Mouse (Mus musculus) stomach, embryonic 15.5 days (tissue): Measurements from ENCODE around the gene Ly6g5b. TPM values are rescaled to one million over a fixed set of nuclear protein-coding genes. Genes with fewer than 3 reads are reported as not detected.
"Not testable (repeated sequence)": the region's sequence is repeated elsewhere in the genome, so short reads cannot be mapped to it uniquely, and the experiment has no call there.

Source experiments
- ATAC-seq: fragments of 200-750 bp; cut with Nextera tagmentation; 2 replicates; pipeline ENCODE4 v1.8.0; 2017; ENCODE audit warnings: low read depth, moderate number of reproducible peaks, moderate TSS enrichment; ENCODE audit not compliant: insufficient read depth, low FRiP score
- H3K27ac ChIP-seq: fragments of 300-500 bp; sonication (generic); 2 replicates; pipeline ENCODE4 v1.5.1; 2015; ENCODE audit warnings: mild to moderate bottlenecking, inconsistent platforms
- H3K27me3 ChIP-seq: fragments of 300-500 bp; sonication (generic); replicated peaks from 2 replicates; pipeline ENCODE4 v1.6.1; 2015; ENCODE audit warnings: inconsistent platforms
- H3K36me3 ChIP-seq: fragments of 300-500 bp; sonication (generic); 2 replicates; pipeline ENCODE4 v1.6.1; 2015; ENCODE audit warnings: inconsistent platforms
- H3K4me1 ChIP-seq: fragments of 300-500 bp; sonication (generic); 2 replicates; pipeline ENCODE4 v1.6.1; 2015; ENCODE audit warnings: inconsistent platforms
- H3K4me2 ChIP-seq: fragments of 300-500 bp; sonication (generic); 2 replicates; pipeline ENCODE4 v1.6.1; 2015; ENCODE audit warnings: mild to moderate bottlenecking, inconsistent platforms
- H3K4me3 ChIP-seq: fragments of 300-500 bp; sonication (generic); replicated peaks from 2 replicates; pipeline ENCODE4 v1.5.1; 2015; ENCODE audit warnings: inconsistent platforms
- H3K9ac ChIP-seq: fragments of 300-500 bp; sonication (generic); 2 replicates; pipeline ENCODE4 v1.6.1; 2015; ENCODE audit warnings: inconsistent platforms
- H3K9me3 ChIP-seq: fragments of 300-500 bp; sonication (generic); 2 replicates; pipeline ENCODE4 v1.6.1; 2016; ENCODE audit warnings: inconsistent platforms
- WGBS: fragments of 180-500 bp; shearing (Covaris S2); methylation state at CpG from one replicate; pipeline ENCODE4 v1.1.7; 2015; 5-methylcytosine and 5-hydroxymethylcytosine counted together
- polyA plus RNA-seq: library from polyadenylated mRNA; unstranded; fragments of >200 nt; fragmentation: Nextera tagmentation; extraction: Ambion mirVana; gene quantifications from 2 replicates; pipeline ENCODE4 v1.2.1, GENCODE M21; 2015

Gene Ly6g5b
- polyA plus RNA-seq, 1 experiment from 2014 or later: 0.69 TPM

GRCm38 (mm10) chr17:35134801-35135590 is 19.8 kb upstream of the Ly6g5b start, which contains the start of gene Bag6:
TSS of gene Bag6 (plus strand) at chr17:35135178.
- peak within 1 kb of the TSS; percentile 63 for H3K9ac ChIP-seq
- H3K4me3 ChIP-seq: peak within 1 kb of the TSS; percentile 74
- H3K27me3 ChIP-seq: no peaks in the 10 kb centered on the region
- H3K27ac ChIP-seq: peak within 1 kb of the TSS; percentile 96
- H3K4me2 ChIP-seq: peak within 1 kb of the TSS; percentile 71
- H3K36me3 ChIP-seq: peaks cover 22% of the 10 kb centered on the region
- peaks cover 8% of the 10 kb centered on the region; the same call in 1 of the 2 replicates for H3K4me1 ChIP-seq
- no peaks in the 10 kb centered on the region for H3K9me3 ChIP-seq
- WGBS: under 1% methylated on average over 66 of the region's 66 CpGs
- ATAC-seq: peak; percentile 92

GRCm38 (mm10) chr17:35133517-35133916 is 18.3 kb upstream of the Ly6g5b start:
- peaks cover 8% of the 10 kb centered on the region for H3K36me3 ChIP-seq

GRCm38 (mm10) chr17:35132174-35132560 is 16.9 kb upstream of the Ly6g5b start:
- no peak for ATAC-seq
- Histone ChIP-seq H3K4me3 (no peak overlapping the region), H3K4me1 (peaks cover 15% of the 10 kb centered on the region), H3K27me3 (no peaks in the 10 kb centered on the region), H3K36me3 (peaks cover 5% of the 10 kb centered on the region), H3K9me3 (no peaks in the 10 kb centered on the region), H3K4me2 (no peak overlapping the region), H3K27ac (no peak overlapping the region), H3K9ac (no peak overlapping the region)
- 64% methylated on average over 3 of the region's 3 CpGs for WGBS

More at GRCm38 (mm10) chr17:35133517-35133916, 18.3 kb upstream of the Ly6g5b start:
- no peak overlapping the region for H3K4me3 ChIP-seq
- no peak overlapping the region for H3K9ac ChIP-seq
- no peaks in the 10 kb centered on the region for H3K9me3 ChIP-seq
- no peaks in the 10 kb centered on the region for H3K27me3 ChIP-seq
- WGBS: 91% methylated on average over 7 of the region's 7 CpGs
- ATAC-seq: no peak
- H3K4me2 ChIP-seq: no peak overlapping the region
- no peak overlapping the region for H3K27ac ChIP-seq
- H3K4me1 ChIP-seq: peaks cover 8% of the 10 kb centered on the region; the same call in 1 of the 2 replicates

GRCm38 (mm10) chr17:35131500-35132173 is 16.4 kb upstream of the Ly6g5b start, which contains the start of gene Apom:
TSS of gene Apom (minus strand) at chr17:35132050.
- H3K4me2 ChIP-seq: no peak within 1 kb of the TSS
- no peak for ATAC-seq
- 71% methylated on average over 15 of the region's 15 CpGs for WGBS
- no peak within 1 kb of the TSS for H3K27ac ChIP-seq
- peaks cover 18% of the 10 kb centered on the region for H3K4me1 ChIP-seq
- no peaks in the 10 kb centered on the region for H3K27me3 ChIP-seq
- no peaks in the 10 kb centered on the region for H3K9me3 ChIP-seq
- H3K9ac ChIP-seq: no peak within 1 kb of the TSS
- peaks cover 5% of the 10 kb centered on the region for H3K36me3 ChIP-seq
- no peak within 1 kb of the TSS for H3K4me3 ChIP-seq

- no peak for ATAC-seq
- no peak overlapping the region for H3K4me3 ChIP-seq
These were observed 15.8 kb upstream of the Ly6g5b start for GRCm38 (mm10) chr17:35131038-35131437.

GRCm38 (mm10) chr17:35128996-35129395 is 13.8 kb upstream of the Ly6g5b start:
- peaks cover 5% of the 10 kb centered on the region for H3K36me3 ChIP-seq
- no peak overlapping the region for H3K27ac ChIP-seq
- no peaks in the 10 kb centered on the region for H3K9me3 ChIP-seq
- WGBS: 67% methylated on average over 11 of the region's 11 CpGs
- no peak for ATAC-seq
- H3K4me1 ChIP-seq: peaks cover 25% of the 10 kb centered on the region
- no peak overlapping the region for H3K9ac ChIP-seq
- no peak overlapping the region for H3K4me3 ChIP-seq
- no peaks in the 10 kb centered on the region for H3K27me3 ChIP-seq
- H3K4me2 ChIP-seq: no peak overlapping the region

More at GRCm38 (mm10) chr17:35131038-35131437, 15.8 kb upstream of the Ly6g5b start:
- peaks cover 14% of the 10 kb centered on the region for H3K4me1 ChIP-seq
- H3K4me2 ChIP-seq: no peak overlapping the region
- H3K9me3 ChIP-seq: no peaks in the 10 kb centered on the region
- no peak overlapping the region for H3K27ac ChIP-seq
- peaks cover 5% of the 10 kb centered on the region for H3K36me3 ChIP-seq
- no peak overlapping the region for H3K9ac ChIP-seq
- no peaks in the 10 kb centered on the region for H3K27me3 ChIP-seq
- 85% methylated on average over 8 of the region's 8 CpGs for WGBS

GRCm38 (mm10) chr17:35127017-35127416 is 11.8 kb upstream of the Ly6g5b start:
- H3K36me3 ChIP-seq: peaks cover 5% of the 10 kb centered on the region
- peak overlapping the region; percentile 67 for H3K4me2 ChIP-seq
- ATAC-seq: no peak
- H3K27ac ChIP-seq: peak overlapping the region; percentile 88
- peak overlapping the region; percentile 58 for H3K4me3 ChIP-seq
- no peaks in the 10 kb centered on the region for H3K27me3 ChIP-seq
- WGBS: 54% methylated on average over 13 of the region's 13 CpGs
- peak overlapping the region; percentile 53; the same call in 1 of the 2 replicates for H3K9ac ChIP-seq
- H3K9me3 ChIP-seq: no peaks in the 10 kb centered on the region
- peaks cover 27% of the 10 kb centered on the region for H3K4me1 ChIP-seq

- peak within 1 kb of the TSS; percentile 53 for H3K9ac ChIP-seq
- WGBS: under 1% methylated on average over 36 of the region's 36 CpGs
- peak; percentile 63 for ATAC-seq
These were observed 11.0 kb upstream of the Ly6g5b start, which contains the start of gene D17H6S53E for GRCm38 (mm10) chr17:35126206-35126611. TSS of gene D17H6S53E (plus strand) at chr17:35126373.

GRCm38 (mm10) chr17:35125578-35125977 is 10.3 kb upstream of the Ly6g5b start:
- peaks cover 28% of the 10 kb centered on the region for H3K4me1 ChIP-seq
- no peaks in the 10 kb centered on the region for H3K9me3 ChIP-seq
- H3K36me3 ChIP-seq: peaks cover 5% of the 10 kb centered on the region
- H3K27me3 ChIP-seq: no peaks in the 10 kb centered on the region
- peak overlapping the region; percentile 58 for H3K4me3 ChIP-seq
- 20% methylated on average over 6 of the region's 6 CpGs for WGBS
- H3K4me2 ChIP-seq: peak overlapping the region; percentile 67
- peak overlapping the region; percentile 88 for H3K27ac ChIP-seq
- peak overlapping the region; percentile 53; the same call in 1 of the 2 replicates for H3K9ac ChIP-seq
- no peak for ATAC-seq

More at GRCm38 (mm10) chr17:35126206-35126611, 11.0 kb upstream of the Ly6g5b start, which contains the start of gene D17H6S53E:
- H3K27ac ChIP-seq: peak within 1 kb of the TSS; percentile 88
- peaks cover 27% of the 10 kb centered on the region for H3K4me1 ChIP-seq
- H3K4me2 ChIP-seq: peak within 1 kb of the TSS; percentile 67
- no peaks in the 10 kb centered on the region for H3K9me3 ChIP-seq
- no peaks in the 10 kb centered on the region for H3K27me3 ChIP-seq
- H3K4me3 ChIP-seq: peak within 1 kb of the TSS; percentile 58
- peaks cover 5% of the 10 kb centered on the region for H3K36me3 ChIP-seq

GRCm38 (mm10) chr17:35125081-35125480 is 9.9 kb upstream of the Ly6g5b start:
- Histone ChIP-seq H3K4me3 (no peak overlapping the region), H3K9me3 (no peaks in the 10 kb centered on the region), H3K4me1 (peaks cover 33% of the 10 kb centered on the region), H3K27me3 (no peaks in the 10 kb centered on the region), H3K4me2 (peak overlapping the region; percentile 67; the same call in 1 of the 2 replicates), H3K27ac (peak overlapping the region; percentile 88; the same call in 1 of the 2 replicates), H3K9ac (no peak overlapping the region), H3K36me3 (peaks cover 2% of the 10 kb centered on the region)
- 90% methylated on average over 1 of the region's 1 CpGs for WGBS
- ATAC-seq: no peak

- not testable (repeated sequence) for H3K9me3 ChIP-seq, H3K4me3 ChIP-seq, ATAC-seq, H3K4me2 ChIP-seq, H3K36me3 ChIP-seq, H3K27ac ChIP-seq, H3K9ac ChIP-seq, H3K27me3 ChIP-seq
- WGBS: 88% methylated on average over 12 of the region's 12 CpGs
- H3K4me1 ChIP-seq: peaks cover 38% of the 10 kb centered on the region
These were observed 9.2 kb upstream of the Ly6g5b start for GRCm38 (mm10) chr17:35124261-35124896.
